Mouse (Mus musculus) frontal cortex, adult (tissue): ENCODE results near the gene Gm11555.
"Not testable (repeated sequence)": the region's sequence is repeated elsewhere in the genome, so short reads cannot be mapped to it uniquely, and the experiment has no call there.

ENCODE experiments used
- ATAC-seq: cut with Nextera tagmentation; 2 replicates; pipeline ENCODE4 v1.9.2; 2017; ENCODE audit warnings: mild to moderate bottlenecking, moderate library complexity, mixed read lengths; ENCODE audit not compliant: low TSS enrichment

Gene Gm11555

GRCm38 (mm10) chr11:99650136-99650535 is at the start of gene Gm11555:
TSS of gene Gm11555 (minus strand) at chr11:99650236.
- no peak for ATAC-seq

DNA sequence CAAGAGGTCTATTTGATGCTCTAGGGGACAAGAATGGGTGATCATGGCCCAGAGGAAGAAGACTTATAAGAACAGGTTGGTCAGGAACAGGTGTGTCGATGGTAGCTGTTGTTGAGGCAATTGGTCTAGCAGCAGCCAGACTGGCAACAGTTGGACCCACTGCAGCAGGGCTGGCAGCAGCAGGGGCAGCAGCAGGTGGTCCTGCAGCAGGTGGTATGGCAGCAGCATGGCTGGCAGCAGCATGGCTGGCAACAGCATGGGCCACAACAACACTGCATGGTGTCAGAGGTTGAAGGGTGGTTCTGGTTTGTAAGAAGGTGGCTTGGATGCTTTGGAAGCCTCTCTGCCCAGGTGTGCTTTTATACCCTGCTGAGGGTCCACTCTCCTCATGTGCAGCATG is 40.4 kb upstream of the Gm11555 start, which contains the start of gene Gm14190:
Gm14190 (minus strand) TSS at position 278 of the 400 bp plus-strand sequence.
- no peak for ATAC-seq

DNA sequence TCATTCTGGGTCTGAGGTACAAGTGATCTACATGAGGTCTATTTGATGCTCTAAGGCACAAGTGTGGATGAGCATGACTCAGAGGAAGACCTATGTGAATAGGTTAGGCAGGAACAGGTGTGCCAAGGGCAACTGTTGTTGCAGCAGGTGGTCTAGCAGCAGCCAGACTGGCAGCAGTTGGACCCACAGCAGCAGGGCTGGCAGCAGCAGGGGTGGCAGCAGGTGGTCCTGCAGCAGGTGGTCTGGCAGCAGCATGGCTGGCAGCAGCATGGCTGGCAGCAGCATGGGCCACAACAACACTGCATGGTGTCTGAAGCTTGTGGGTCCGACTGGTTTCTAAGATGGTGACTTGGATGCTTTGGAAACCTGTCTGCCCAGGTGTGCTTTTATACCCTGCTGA is 35.2 kb upstream of the Gm11555 start:
- ATAC-seq, result not testable (repeated sequence)

DNA sequence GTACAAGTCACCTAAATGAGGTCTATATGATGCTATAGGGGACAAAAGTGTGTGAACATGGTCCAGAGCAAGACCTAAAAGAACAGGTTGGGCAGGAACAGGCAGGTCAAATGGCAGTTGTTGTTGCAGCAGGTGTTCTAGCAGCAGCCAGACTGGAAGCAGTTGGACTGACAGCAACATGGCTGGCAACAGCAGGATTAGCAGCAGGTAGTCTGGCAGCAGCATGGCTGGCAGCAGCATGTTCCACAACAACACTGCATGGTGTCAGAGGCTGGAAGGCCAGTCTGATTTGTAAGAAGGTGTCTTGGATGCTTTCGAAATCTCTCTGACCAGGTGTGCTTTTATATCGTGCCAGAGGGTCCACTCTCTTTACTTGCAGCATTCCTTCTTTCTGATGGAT is 33.4 kb upstream of the Gm11555 start:
- ATAC-seq, result no peak

GRCm38 (mm10) chr11:99665860-99666259 is 15.8 kb upstream of the Gm11555 start, which contains the start of gene Krtap4-6:
TSS of gene Krtap4-6 (minus strand) at chr11:99665960.
- ATAC-seq, result no peak

DNA sequence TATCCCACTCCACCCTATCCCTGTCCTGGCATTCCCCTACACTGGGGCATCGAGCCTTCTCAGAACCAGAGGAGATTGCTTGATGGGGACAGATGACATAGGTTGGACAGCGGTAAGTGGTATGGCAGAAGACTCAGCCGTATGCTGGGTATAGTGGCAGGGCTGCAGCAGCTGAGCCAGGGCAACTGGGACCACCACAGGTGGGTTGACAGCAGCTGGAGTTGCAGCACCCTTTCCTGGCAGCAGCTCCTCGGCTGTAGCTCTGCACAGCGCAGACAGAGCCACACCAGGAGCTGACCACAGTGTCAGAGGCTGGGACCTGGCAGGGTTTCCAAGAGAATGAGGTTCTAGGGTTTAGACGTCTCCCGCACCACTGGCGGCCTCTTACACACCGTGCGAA is 12.8 kb upstream of the Gm11555 start:
- ATAC-seq, result no peak

DNA sequence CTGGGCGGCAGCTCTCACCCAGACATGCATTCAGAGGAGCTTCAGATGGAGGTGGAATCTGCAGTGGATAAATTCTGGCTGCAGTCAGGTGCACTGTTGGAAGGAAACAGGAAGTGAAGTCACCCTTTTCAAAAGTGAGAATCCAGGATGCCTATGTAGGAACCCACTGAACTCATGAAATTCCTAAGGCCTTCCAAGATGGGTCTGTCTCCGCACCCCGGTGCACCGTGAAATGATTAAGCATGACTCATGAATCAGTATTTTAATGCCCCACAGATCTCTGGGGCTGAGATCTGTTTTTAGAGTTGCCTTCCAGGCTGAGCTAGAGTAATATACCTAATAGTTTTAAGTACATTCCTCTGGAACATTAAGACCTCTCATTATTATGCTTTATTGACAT is 9.2 kb upstream of the Gm11555 start:
- no peak for ATAC-seq

DNA sequence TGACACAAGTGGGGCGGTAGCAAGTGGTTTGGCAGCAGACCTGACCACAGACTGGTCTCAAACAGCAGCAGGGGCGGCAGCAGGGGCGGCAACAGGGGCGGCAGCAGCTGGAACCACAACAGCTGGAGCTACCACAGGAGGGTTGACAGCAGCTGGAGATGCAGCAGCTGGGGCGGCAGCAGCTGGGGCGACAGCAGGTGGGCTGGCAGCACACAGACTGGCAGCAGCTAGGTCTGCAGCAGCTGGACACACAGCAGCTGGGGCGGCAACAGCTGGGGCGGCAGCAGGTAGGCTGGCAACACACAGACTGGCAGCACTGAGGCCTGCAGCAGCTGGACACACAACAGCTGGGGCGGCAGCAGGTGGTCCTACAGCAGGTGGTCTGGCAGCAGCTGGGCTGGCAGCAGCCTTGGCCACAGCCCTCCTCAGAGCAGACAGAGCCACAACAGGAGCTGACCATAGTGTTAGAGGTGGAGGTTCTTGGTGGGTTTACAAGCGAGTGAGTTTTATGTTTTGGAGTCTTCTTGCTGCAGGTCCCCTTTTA is 8.5 kb upstream of the Gm11555 start, which contains the start of gene Gm11563:
Gm11563 (minus strand) TSS at position 494 of the 544 bp plus-strand sequence.
- ATAC-seq, result not testable (repeated sequence)

GRCm38 (mm10) chr11:99657051-99657450 is 7.0 kb upstream of the Gm11555 start:
- ATAC-seq, result no peak

DNA sequence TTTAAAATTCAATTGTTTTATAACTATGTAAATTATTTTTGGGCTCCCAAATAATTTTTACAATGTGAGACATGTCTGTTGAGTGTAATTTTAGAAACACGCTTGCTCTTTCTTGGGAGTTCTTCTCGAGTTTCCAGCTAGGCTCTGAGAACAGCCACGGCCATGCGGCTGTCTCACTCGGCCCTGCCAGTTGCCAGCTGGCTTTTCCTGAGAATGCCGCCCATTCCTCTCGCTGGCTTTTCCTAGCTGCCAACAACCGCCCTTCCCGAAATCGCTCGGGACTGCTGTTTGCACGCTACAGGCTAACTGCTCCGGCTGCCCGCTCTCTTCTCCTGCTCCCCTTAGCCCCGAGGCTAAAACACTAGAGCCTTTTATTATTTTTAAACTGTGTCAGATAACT is 3.6 kb downstream of the Gm11555 start:
- peak; percentile 69; the same call in 1 of the 2 replicates for ATAC-seq

- no peak; the same call in 1 of the 2 replicates for ATAC-seq
Measured at GRCm38 (mm10) chr11:99644351-99644750, 5.7 kb downstream of the Gm11555 start.

- ATAC-seq, result not testable (repeated sequence)
Measured at GRCm38 (mm10) chr11:99643635-99644139, 6.3 kb downstream of the Gm11555 start, which contains the start of gene Krtap4-7. TSS of gene Krtap4-7 (minus strand) at chr11:99644089.

- no peak for ATAC-seq
Measured at GRCm38 (mm10) chr11:99640926-99641325, 9.1 kb downstream of the Gm11555 start.

GRCm38 (mm10) chr11:99637086-99637485 is 12.9 kb downstream of the Gm11555 start:
- ATAC-seq, result peak; percentile 78

GRCm38 (mm10) chr11:99634653-99635134 is 15.3 kb downstream of the Gm11555 start, which contains the start of gene Krtap4-2:
TSS of gene Krtap4-2 (minus strand) at chr11:99635084.
- ATAC-seq, result no peak

DNA sequence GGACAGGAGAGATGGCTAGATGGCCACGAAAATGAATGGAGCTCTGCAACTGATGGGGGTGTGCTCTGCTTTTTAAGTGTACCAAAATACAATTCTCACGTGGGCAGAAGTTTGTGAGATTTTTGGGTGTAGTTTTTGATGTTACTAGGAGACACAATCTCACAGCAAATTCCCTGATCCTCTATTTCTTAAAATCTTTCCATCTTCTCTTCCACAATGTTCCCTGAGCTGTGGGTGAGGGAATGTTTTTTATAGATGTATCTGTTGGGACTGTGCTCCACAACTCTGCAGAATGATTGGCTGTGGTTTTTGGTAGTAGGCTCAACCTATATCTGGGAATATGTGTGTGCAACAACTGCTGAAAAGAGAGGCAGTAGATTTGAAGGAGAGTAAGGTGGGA is 16.7 kb downstream of the Gm11555 start:
- peak; percentile 92 for ATAC-seq

DNA sequence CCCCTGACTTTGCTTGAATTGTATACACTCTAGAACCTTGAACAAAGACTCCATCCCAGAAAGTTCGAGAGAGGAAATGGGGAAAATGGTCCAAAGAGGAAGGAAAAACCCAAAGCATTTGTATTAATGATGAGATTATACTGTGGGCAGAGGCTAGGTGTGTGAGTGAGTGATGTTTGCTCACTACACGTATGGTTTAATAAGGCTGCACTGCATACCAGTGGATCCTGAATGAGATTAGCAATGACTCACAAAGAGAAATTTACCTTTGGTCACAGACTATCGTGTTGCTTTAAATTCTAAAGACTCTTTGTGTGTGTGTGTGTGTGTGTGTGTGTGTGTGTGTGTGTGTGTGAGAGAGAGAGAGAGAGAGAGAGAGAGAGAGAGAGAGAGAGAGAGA is 19.1 kb downstream of the Gm11555 start:
- no peak for ATAC-seq

DNA sequence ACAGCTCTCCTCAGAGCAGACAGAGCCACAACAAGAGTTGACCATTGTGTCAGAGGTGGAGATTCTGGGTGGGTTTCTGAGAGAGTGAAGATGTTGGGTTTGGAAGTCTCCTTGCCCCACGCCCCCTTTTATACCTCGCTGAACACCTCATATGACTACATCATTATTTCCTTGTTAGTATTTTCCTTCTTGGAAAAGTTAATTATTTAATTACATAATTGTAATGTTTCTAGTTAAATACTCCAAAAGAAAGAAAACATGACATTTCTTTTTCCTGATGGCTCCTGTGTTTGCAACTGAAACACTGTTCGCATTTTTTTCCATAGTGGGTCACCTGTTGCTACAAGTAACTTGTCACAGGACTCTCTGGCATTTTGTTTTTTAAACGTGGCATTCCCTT is 21.9 kb downstream of the Gm11555 start, which contains the start of gene Krtap4-1:
Krtap4-1 (minus strand) TSS at position 101 of the 400 bp plus-strand sequence.
- no peak for ATAC-seq

- ATAC-seq, result no peak
Measured at GRCm38 (mm10) chr11:99620335-99620734, 29.7 kb downstream of the Gm11555 start, which contains the start of gene Gm11562. TSS of gene Gm11562 (minus strand) at chr11:99620435.

GRCm38 (mm10) chr11:99614796-99615363 is 35.2 kb downstream of the Gm11555 start, which contains the start of gene Krtap2-4:
TSS of gene Krtap2-4 (minus strand) at chr11:99614846.
- no peak for ATAC-seq

DNA sequence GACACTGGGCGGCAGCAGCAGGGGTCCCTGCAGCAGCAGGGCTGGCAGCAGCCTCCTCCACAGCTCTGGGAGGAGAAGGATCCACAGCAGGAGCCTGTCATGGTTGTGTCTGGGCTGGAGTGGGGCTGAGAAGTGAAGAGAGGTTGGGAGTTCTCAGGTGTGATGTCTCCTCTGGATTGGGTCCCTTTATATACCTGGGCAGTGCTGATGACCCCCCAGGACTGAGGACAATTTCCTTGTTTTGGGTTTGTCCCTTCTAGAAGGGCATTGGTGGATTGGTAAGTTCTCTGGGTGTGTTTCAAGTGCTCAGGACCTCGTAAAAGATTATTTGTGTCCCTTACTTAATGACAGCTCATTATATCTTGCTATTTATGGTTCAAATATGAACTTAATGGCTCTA is 39.9 kb downstream of the Gm11555 start, which contains the start of gene Gm11937:
Gm11937 (minus strand) TSS at position 101 of the 400 bp plus-strand sequence.
- not testable (repeated sequence) for ATAC-seq

DNA sequence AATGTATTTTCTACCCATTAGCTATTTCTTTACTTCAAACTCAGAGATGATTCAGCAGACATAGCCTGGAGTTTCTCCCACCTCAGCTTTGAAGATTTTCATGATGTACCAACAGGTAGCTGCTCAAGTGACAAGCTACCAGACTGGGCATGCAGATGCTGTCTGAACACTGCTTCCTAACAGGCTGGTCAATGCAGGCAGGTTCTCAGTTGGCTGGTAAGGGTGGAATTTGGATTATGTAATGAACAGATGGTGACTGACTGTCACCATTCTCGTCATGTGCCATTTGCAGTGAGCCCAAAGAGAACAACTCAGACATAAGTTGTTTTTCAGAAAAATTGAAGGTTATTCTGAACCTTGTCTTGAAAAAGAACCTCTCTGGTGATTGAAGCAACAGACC is 40.9 kb downstream of the Gm11555 start:
- ATAC-seq, result peak; percentile 79; the same call in 1 of the 2 replicates
